Mouse (Mus musculus) left cerebral cortex, postnatal 10 days (tissue): ENCODE measurements at regions not wholly inside any gene's neighbourhood (a gene's known extent, or its start where the extent isn't known, plus 50 kb on each side); places are given as distances from the start of the nearest gene placed in this dataset.
"Not testable (repeated sequence)": the region's sequence is repeated elsewhere in the genome, so short reads cannot be mapped to it uniquely, and the experiment has no call there.

ENCODE experiments used
- DNase-seq, 2 experiments: peaks; one replicate each; pipeline ENCODE4 v3.0.0; 2021 to 2022; ENCODE audit warnings: low spot score in 2 of 2, mixed read lengths in 1 of 2; ENCODE audit errors: extremely low spot score in 1 of 2
- intact Hi-C: fragments of 180-260 bp; cut with DNase I; formaldehyde crosslinking; loops from one replicate; pipeline ENCODE4 v1.15.1; 2025

GRCm38 (mm10) chr12:20614766-20615165 is 375.5 kb upstream of the Asap2 start:
- intact Hi-C loops, result not testable (repeated sequence)
- DNase-seq, result peak; percentile 36 to 87
